Mouse (Mus musculus) heart, embryonic 16.5 days (tissue): ENCODE data around the gene Neurl1a. TPM values are rescaled to one million over a fixed set of nuclear protein-coding genes. Genes with fewer than 3 reads are reported as not detected.
A peak's percentile ranks its signal among the peaks of the same experiment; 100 is the strongest.

Experiments
- ATAC-seq: fragments of 200-750 bp; cut with Nextera tagmentation; replicated peaks from 2 replicates; pipeline ENCODE4 v1.8.0; 2017; ENCODE audit warnings: moderate number of reproducible peaks; ENCODE audit not compliant: insufficient read depth, low FRiP score; ENCODE audit errors: extremely low read depth
- H3K27ac ChIP-seq: fragments of 300-500 bp; sonication (generic); 2 replicates; pipeline ENCODE4 v1.5.1; 2014; ENCODE audit warnings: mild to moderate bottlenecking, low read length, control low read depth, moderate library complexity
- H3K27me3 ChIP-seq: fragments of 300-500 bp; sonication (generic); 2 replicates; pipeline ENCODE4 v1.6.1; 2014; ENCODE audit warnings: low read length, mixed read lengths; ENCODE audit not compliant: control insufficient read depth, insufficient read depth
- H3K36me3 ChIP-seq: fragments of 300-500 bp; sonication (generic); 2 replicates; pipeline ENCODE4 v1.6.1; 2014; ENCODE audit not compliant: control insufficient read depth, insufficient read depth
- H3K4me1 ChIP-seq: fragments of 300-500 bp; sonication (generic); 2 replicates; pipeline ENCODE4 v1.6.1; 2014; ENCODE audit warnings: low read length, mixed read lengths; ENCODE audit not compliant: control insufficient read depth, insufficient read depth
- H3K4me2 ChIP-seq: fragments of 300-500 bp; sonication (generic); 2 replicates; pipeline ENCODE4 v1.6.1; 2014; ENCODE audit warnings: low read depth, mild to moderate bottlenecking, control low read depth, low read length
- H3K4me3 ChIP-seq: fragments of 300-500 bp; sonication (generic); 2 replicates; pipeline ENCODE4 v1.5.1; 2014; ENCODE audit warnings: mild to moderate bottlenecking, control low read depth, low read length
- H3K9ac ChIP-seq: fragments of 300-500 bp; sonication (generic); 2 replicates; pipeline ENCODE4 v1.6.1; 2014; ENCODE audit warnings: low read length, control low read depth
- H3K9me3 ChIP-seq: fragments of 300-500 bp; sonication (generic); replicated peaks from 2 replicates; pipeline ENCODE4 v1.6.1; 2016; ENCODE audit warnings: low read length; ENCODE audit not compliant: control insufficient read depth
- WGBS: fragments of 180-500 bp; shearing (Covaris S2); extraction: QIAGEN DNeasy Blood & Tissue Kit; methylation state at CpG from one replicate; pipeline ENCODE4 v1.1.7; 2014; 5-methylcytosine and 5-hydroxymethylcytosine counted together
- polyA plus RNA-seq: library from polyadenylated mRNA; unstranded; fragments of >200 nt; fragmentation: Nextera tagmentation; extraction: Ambion mirVana; gene quantifications from 2 replicates; pipeline ENCODE4 v1.2.1, GENCODE M21; 2015

Gene Neurl1a
- 1.4 and 1.7 TPM in 2 replicates for polyA plus RNA-seq

DNA sequence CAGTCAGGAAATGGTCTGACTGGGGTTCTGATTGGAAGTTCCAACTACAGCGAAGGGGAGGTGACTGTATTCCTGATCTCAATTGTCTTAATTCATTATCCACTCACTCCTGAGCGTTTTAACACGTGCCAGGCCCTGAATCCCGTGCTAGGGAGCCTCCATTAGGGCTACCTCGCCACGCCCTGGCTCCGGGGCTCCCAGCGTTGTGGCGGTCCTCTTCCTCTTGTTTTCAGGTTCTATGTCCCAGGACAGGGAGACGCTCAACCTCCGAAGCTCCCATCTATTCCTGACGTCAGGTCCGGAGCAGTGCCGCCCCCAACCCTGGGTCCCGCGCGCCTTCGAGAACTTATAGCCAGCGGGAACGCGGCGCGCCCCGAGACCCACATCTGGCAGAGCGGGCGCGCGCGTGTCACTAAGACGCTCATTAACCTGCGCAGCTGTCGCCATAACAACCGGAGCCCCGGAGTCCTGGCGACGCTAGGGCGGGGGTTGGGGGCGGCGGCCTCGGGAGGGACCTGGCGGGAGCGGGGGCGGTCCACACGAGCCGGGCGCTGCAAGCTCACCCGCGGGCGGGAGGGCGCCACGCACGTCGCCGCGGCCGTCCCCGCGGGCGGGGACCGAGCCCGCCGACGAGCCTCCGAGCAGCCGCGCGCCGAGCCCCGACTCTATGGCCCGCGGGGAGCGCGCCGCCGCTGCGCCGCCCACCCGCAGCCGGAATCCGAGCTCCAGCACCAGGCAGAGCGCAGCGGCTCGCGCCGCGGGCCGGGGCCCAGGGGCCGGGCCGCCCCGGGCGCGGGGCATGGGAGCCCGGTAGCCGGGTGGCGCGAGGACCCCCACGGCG, at the start of gene Neurl1a:
Gene Neurl1a, plus strand, starts transcription at position 390 of the 841 bp plus-strand sequence.
- Histone ChIP-seq H3K36me3 (no peaks in the 10 kb centered on the region), H3K9ac (peak within 1 kb of the TSS; percentile 70), H3K27ac (no peak within 1 kb of the TSS), H3K27me3 (peaks cover 31% of the 10 kb centered on the region), H3K4me2 (peak within 1 kb of the TSS; percentile 100), H3K4me3 (peak within 1 kb of the TSS; percentile 76), H3K9me3 (peaks cover 2% of the 10 kb centered on the region; the same call in 1 of the 2 replicates), H3K4me1 (peaks cover 3% of the 10 kb centered on the region; the same call in 1 of the 2 replicates)
- peak; percentile 43 for ATAC-seq
- WGBS, result under 1% methylated on average over 67 of the region's 98 CpGs

DNA sequence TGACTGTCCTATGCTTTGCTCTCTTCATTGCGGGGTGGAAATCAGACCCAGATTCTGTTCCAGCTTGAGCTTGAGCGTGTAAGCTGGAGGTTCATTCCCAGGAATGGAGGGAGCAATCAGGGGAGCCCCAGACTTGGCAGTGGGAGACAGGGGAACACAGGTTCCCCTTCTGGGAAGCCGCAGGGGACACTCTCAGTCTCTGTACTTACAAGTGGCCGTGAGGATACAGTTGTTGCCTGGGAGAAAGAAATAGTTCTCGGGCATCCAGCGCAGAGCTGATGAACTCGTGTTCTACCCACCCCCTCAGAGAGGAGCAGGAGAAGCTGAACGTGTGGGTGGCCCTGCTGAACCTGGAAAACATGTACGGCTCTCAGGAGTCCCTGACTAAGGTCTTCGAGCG, 49.8 kb upstream of the Neurl1a start:
- H3K27me3 ChIP-seq, result no peaks in the 10 kb centered on the region
- H3K27ac ChIP-seq, result no peak overlapping the region
- no peak overlapping the region for H3K9ac ChIP-seq
- H3K9me3 ChIP-seq, result no peaks in the 10 kb centered on the region
- H3K4me1 ChIP-seq, result no peaks in the 10 kb centered on the region; the same call in 1 of the 2 replicates
- H3K36me3 ChIP-seq, result peaks cover 66% of the 10 kb centered on the region
- H3K4me2 ChIP-seq, result no peak overlapping the region
- ATAC-seq, result no peak
- no peak overlapping the region for H3K4me3 ChIP-seq
- 94% methylated on average over 11 of the region's 11 CpGs for WGBS

GRCm38 (mm10) chr19:47130551-47131125, 48.0 kb upstream of the Neurl1a start:
- WGBS, result 92% methylated on average over 15 of the region's 15 CpGs
- Histone ChIP-seq H3K4me2 (no peak overlapping the region), H3K9ac (no peak overlapping the region), H3K36me3 (peaks cover 60% of the 10 kb centered on the region), H3K4me3 (no peak overlapping the region), H3K27me3 (no peaks in the 10 kb centered on the region), H3K4me1 (no peaks in the 10 kb centered on the region), H3K27ac (no peak overlapping the region), H3K9me3 (no peaks in the 10 kb centered on the region)
- ATAC-seq, result no peak

DNA sequence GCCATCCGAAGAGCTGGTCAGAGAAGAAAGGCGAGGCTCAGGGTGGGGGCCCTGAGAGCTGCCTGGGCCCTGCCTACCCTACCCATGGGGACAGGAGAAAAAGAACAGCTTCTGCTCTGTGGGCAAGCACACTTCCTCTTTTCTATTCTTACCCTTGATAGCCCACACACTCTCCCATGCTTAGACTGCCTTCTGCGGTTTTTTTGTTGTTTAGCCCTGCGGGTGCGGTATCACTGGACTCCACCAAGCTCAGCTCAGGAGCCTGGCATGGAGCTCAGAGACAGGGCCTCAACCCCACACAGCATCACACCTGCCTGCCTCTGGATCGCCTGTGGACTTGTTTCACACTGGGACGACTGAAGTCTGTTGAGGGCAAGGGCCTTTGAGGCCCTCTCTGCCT, 45.5 kb upstream of the Neurl1a start:
- Histone ChIP-seq H3K4me3 (no peak overlapping the region), H3K9me3 (no peaks in the 10 kb centered on the region), H3K36me3 (peaks cover 40% of the 10 kb centered on the region), H3K9ac (no peak overlapping the region), H3K27ac (no peak overlapping the region), H3K27me3 (no peaks in the 10 kb centered on the region), H3K4me1 (peaks cover 13% of the 10 kb centered on the region), H3K4me2 (no peak overlapping the region)
- 82% methylated on average over 7 of the region's 7 CpGs for WGBS
- no peak for ATAC-seq

DNA sequence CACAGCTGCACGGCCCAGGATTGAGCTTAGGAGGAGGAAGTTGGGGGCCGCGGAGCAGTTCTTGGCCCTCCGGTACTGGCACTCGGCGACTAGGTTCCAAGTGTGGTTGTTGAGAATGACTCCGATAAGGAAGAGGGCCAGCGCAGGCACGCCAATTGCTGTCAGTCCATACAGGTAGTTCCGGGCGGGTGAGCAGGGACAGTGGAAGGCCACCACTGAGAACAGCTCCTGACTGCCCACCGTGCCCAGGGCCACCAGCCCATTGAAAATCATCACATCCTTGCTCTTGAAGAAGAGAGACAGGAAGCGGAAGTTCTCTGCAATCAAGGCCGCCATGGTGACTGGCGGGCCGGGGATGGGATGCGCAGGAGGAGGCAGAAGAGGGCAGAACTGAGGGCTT, 43.1 kb upstream of the Neurl1a start:
- 90% methylated on average over 17 of the region's 17 CpGs for WGBS
- no peak for ATAC-seq
- Histone ChIP-seq H3K36me3 (peaks cover 18% of the 10 kb centered on the region), H3K9ac (no peak overlapping the region), H3K4me1 (peaks cover 19% of the 10 kb centered on the region), H3K4me3 (no peak overlapping the region), H3K4me2 (no peak overlapping the region), H3K27me3 (no peaks in the 10 kb centered on the region; the same call in 1 of the 2 replicates), H3K9me3 (no peaks in the 10 kb centered on the region), H3K27ac (no peak overlapping the region)

GRCm38 (mm10) chr19:47136170-47136569, 42.5 kb upstream of the Neurl1a start:
- H3K27me3 ChIP-seq, result no peaks in the 10 kb centered on the region; the same call in 1 of the 2 replicates
- H3K27ac ChIP-seq, result no peak overlapping the region
- WGBS, result 86% methylated on average over 5 of the region's 5 CpGs
- H3K9me3 ChIP-seq, result no peaks in the 10 kb centered on the region
- H3K9ac ChIP-seq, result no peak overlapping the region
- H3K36me3 ChIP-seq, result peaks cover 12% of the 10 kb centered on the region
- no peak overlapping the region for H3K4me3 ChIP-seq
- no peak for ATAC-seq
- no peak overlapping the region for H3K4me2 ChIP-seq
- peaks cover 19% of the 10 kb centered on the region for H3K4me1 ChIP-seq

DNA sequence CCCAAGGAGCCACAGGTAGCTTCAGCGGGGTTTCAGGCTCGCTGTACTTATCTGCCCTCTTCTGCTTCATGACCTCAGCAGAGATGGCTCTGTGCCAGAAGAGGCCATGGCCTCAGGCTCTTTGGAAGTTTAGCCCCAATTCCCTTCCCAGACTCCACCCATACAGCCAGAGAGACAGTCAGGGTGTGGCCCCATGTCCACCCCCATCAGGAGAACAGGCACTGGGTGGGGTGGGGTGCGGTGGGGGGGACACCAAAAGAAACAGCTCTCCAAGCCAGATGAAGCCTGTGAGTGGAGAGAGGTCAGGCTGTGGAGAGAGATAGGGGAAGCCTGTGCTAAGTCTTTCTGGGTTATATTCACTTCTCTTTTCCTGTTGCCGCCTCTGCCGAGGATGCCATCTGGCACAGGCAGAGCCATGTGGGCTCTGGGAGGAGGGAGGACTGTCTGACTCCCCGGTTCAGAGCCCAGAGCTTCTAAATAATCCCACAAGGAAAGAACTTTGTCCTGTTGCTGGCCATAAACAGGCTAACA, 41.5 kb upstream of the Neurl1a start:
- H3K4me2 ChIP-seq, result peak overlapping the region; percentile 82
- H3K9ac ChIP-seq, result peak overlapping the region; percentile 86
- 17% methylated on average over 6 of the region's 6 CpGs for WGBS
- no peaks in the 10 kb centered on the region; the same call in 1 of the 2 replicates for H3K27me3 ChIP-seq
- peak overlapping the region; percentile 59 for H3K4me3 ChIP-seq
- peak overlapping the region; percentile 85 for H3K27ac ChIP-seq
- H3K36me3 ChIP-seq, result peaks cover 8% of the 10 kb centered on the region
- H3K4me1 ChIP-seq, result peaks cover 19% of the 10 kb centered on the region
- peak; percentile 34; the same call in 1 of the 2 replicates for ATAC-seq
- no peaks in the 10 kb centered on the region for H3K9me3 ChIP-seq

DNA sequence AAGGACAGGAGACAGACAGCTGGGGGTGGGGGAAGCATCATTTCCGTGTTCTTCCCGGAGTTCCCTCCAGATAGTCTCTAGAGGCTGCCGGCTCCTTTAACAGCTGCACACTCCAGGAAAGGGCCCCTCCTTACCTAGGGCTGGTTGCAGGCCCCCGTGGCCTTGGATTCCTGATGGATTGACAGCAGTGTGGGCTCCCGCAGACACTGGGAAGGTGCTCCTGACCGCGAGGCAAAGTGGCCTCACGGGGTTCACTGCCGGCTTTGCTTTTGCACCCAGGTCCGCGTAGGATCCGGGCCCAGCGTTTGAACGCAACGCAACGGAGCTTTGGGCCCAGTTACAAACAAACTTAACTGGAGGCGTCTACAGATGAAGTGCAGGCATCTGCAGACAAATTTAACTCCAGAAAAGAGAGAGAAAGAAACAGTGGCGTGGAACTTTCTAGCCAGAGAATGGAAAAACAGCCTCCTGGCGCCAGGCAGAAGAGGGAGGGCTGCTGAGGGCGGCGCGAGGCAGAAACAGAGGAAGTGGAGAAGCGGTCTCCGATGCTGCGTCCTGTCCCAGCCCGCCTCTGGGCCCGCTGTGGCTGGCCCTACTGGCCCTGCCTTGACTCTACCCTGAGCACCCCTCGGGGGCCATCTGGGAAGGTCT, 40.7 kb upstream of the Neurl1a start, which contains the start of gene Calhm2:
Gene Calhm2, minus strand, starts transcription at position 524 of the 651 bp plus-strand sequence.
- peak within 1 kb of the TSS; percentile 86 for H3K9ac ChIP-seq
- H3K4me2 ChIP-seq, result peak within 1 kb of the TSS; percentile 82
- no peaks in the 10 kb centered on the region for H3K9me3 ChIP-seq
- H3K27ac ChIP-seq, result peak within 1 kb of the TSS; percentile 85
- H3K4me3 ChIP-seq, result peak within 1 kb of the TSS; percentile 59
- H3K4me1 ChIP-seq, result peaks cover 19% of the 10 kb centered on the region
- H3K27me3 ChIP-seq, result no peaks in the 10 kb centered on the region; the same call in 1 of the 2 replicates
- peak; percentile 71 for ATAC-seq
- 2% methylated on average over 28 of the region's 28 CpGs for WGBS
- H3K36me3 ChIP-seq, result peaks cover 4% of the 10 kb centered on the region
